Mouse (Mus musculus): ENCODE measurements at regions not wholly inside any gene's neighbourhood (a gene's known extent, or its start where the extent isn't known, plus 50 kb on each side); places are given as distances from the start of the nearest gene placed in this dataset.

DNA sequence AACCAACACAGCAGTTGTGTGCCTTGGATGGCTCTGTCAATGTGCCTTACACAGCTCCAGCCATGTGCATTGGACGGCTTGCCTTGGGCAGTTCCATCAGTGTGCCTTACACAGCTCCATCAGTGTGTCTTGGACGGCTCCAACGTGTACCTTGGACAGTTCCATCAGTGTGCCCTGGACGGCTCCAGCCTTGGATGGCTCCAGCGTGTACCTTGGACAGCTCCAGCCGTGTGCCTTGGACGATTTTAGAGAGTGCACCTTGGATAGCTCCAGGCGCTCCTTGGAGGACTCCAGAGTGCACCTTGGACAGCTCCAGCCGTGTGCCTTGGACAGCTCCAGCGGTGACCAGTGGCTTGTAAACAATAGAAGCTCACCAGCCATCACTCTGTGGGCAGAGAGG lies 321.7 kb upstream of the Kcnab2 start:
- WGBS: 13% methylated on average over 10 of the region's 10 CpGs
- ATAC-seq (ENCODE audit: insufficient number of reproducible peaks, low FRiP score, low TSS enrichment, low read depth): peak; percentile 91
- H3K9ac ChIP-seq (ENCODE audit: low read length): no peak overlapping the region

GRCm38 (mm10) chr4:152788431-152788830 lies 310.8 kb upstream of the Kcnab2 start:
- no peak for ATAC-seq (ENCODE audit: insufficient number of reproducible peaks, low FRiP score, low TSS enrichment, low read depth)
- H3K4me3 ChIP-seq (ENCODE audit: low read depth, low read length): no peak overlapping the region
- WGBS: 85% methylated on average over 7 of the region's 7 CpGs

More for the DNA sequence above, 321.7 kb upstream of the Kcnab2 start:
- DNase-seq (ENCODE audit: low spot score): peak; percentile 96
- Histone ChIP-seq H3K4me1 (ENCODE audit: control insufficient read depth, insufficient read depth, low read length) (no peaks in the 10 kb centered on the region), H3K4me3 (ENCODE audit: low read depth, low read length) (no peak overlapping the region), H3K27me3 (ENCODE audit: control insufficient read depth, insufficient read depth, low read length) (no peaks in the 10 kb centered on the region), H3K27ac (replicated peaks; ENCODE audit: low read depth, low read length) (no peak overlapping the region), H3K9me3 (ENCODE audit: control insufficient read depth, low read length) (no peaks in the 10 kb centered on the region), H3K4me2 (ENCODE audit: low read depth, severe bottlenecking) (no peak overlapping the region), H3K36me3 (ENCODE audit: control insufficient read depth, insufficient read depth, low read length) (no peaks in the 10 kb centered on the region)

GRCm38 (mm10) chr4:152784972-152785371 lies 307.3 kb upstream of the Kcnab2 start:
- WGBS: 91% methylated on average over 2 of the region's 2 CpGs
- no peak overlapping the region for H3K4me3 ChIP-seq (ENCODE audit: low read depth, low read length)
- H3K9me3 ChIP-seq (ENCODE audit: control insufficient read depth, low read length): no peaks in the 10 kb centered on the region
- H3K4me1 ChIP-seq (ENCODE audit: control insufficient read depth, insufficient read depth, low read length): no peaks in the 10 kb centered on the region
- H3K36me3 ChIP-seq (ENCODE audit: control insufficient read depth, insufficient read depth, low read length): no peaks in the 10 kb centered on the region
- H3K4me2 ChIP-seq (ENCODE audit: low read depth, severe bottlenecking): no peak overlapping the region
- DNase-seq (ENCODE audit: low spot score) (no peak), ATAC-seq (ENCODE audit: insufficient number of reproducible peaks, low FRiP score, low TSS enrichment, low read depth) (no peak)
- no peak overlapping the region for H3K27ac ChIP-seq (replicated peaks; ENCODE audit: low read depth, low read length)
- H3K9ac ChIP-seq (ENCODE audit: low read length): no peak overlapping the region
- no peaks in the 10 kb centered on the region for H3K27me3 ChIP-seq (ENCODE audit: control insufficient read depth, insufficient read depth, low read length)

More at GRCm38 (mm10) chr4:152788431-152788830, 310.8 kb upstream of the Kcnab2 start:
- H3K9me3 ChIP-seq (ENCODE audit: control insufficient read depth, low read length): no peaks in the 10 kb centered on the region
- no peak for DNase-seq (ENCODE audit: low spot score)
- no peaks in the 10 kb centered on the region for H3K4me1 ChIP-seq (ENCODE audit: control insufficient read depth, insufficient read depth, low read length)
- no peaks in the 10 kb centered on the region for H3K27me3 ChIP-seq (ENCODE audit: control insufficient read depth, insufficient read depth, low read length)
- no peak overlapping the region for H3K27ac ChIP-seq (replicated peaks; ENCODE audit: low read depth, low read length)
- no peak overlapping the region for H3K9ac ChIP-seq (ENCODE audit: low read length)
- no peak overlapping the region for H3K4me2 ChIP-seq (ENCODE audit: low read depth, severe bottlenecking)
- no peaks in the 10 kb centered on the region for H3K36me3 ChIP-seq (ENCODE audit: control insufficient read depth, insufficient read depth, low read length)

DNA sequence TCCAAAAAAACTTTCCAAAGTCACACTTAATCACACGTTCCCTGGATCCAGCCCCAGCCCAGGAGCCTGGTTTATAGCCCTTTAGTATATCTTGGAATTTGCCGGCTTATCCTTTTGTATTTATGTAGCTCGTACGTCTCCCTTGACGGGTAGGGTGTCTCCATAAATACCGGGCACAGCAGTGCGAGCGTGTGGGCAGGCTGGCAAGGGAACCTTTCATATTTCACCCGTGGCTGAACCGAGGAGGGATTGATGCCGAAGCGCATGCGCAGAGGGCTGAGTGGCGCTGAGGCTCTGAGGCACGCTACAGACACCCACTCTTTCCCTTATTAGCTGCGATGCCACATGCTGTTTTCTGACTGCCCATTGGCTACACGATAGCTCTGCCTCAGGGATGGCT lies 301.9 kb upstream of the Kcnab2 start:
- Histone ChIP-seq H3K27me3 (ENCODE audit: control insufficient read depth, insufficient read depth, low read length) (no peaks in the 10 kb centered on the region), H3K9me3 (ENCODE audit: control insufficient read depth, low read length) (no peaks in the 10 kb centered on the region), H3K27ac (replicated peaks; ENCODE audit: low read depth, low read length) (no peak overlapping the region), H3K4me3 (ENCODE audit: low read depth, low read length) (no peak overlapping the region), H3K4me2 (ENCODE audit: low read depth, severe bottlenecking) (no peak overlapping the region), H3K9ac (ENCODE audit: low read length) (no peak overlapping the region), H3K4me1 (ENCODE audit: control insufficient read depth, insufficient read depth, low read length) (no peaks in the 10 kb centered on the region), H3K36me3 (ENCODE audit: control insufficient read depth, insufficient read depth, low read length) (no peaks in the 10 kb centered on the region)
- no peak for DNase-seq (ENCODE audit: low spot score)
- WGBS: 87% methylated on average over 17 of the region's 17 CpGs
- ATAC-seq (ENCODE audit: insufficient number of reproducible peaks, low FRiP score, low TSS enrichment, low read depth): no peak

DNA sequence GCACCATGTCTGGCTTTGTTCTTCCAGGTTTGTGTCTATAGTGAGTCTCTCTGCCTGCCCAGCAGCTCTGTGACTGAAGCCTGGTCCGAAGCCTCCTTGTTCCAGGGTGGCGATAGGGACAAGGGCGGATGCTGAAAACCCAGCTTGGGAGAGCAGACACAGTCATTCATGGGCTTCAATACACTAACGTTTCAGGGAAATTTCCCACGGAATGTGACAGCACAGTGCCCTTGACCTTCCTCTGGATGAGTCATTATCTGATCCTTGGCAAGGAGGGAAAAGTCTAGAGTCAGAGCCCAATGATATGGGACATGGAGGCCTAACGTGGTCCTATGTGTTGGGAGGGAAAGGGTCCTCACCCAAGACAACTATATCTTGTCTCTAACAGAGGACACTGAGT lies 298.1 kb upstream of the Kcnab2 start:
- Histone ChIP-seq H3K27me3 (ENCODE audit: control insufficient read depth, insufficient read depth, low read length) (no peaks in the 10 kb centered on the region), H3K4me2 (ENCODE audit: low read depth, severe bottlenecking) (no peak overlapping the region), H3K4me3 (ENCODE audit: low read depth, low read length) (no peak overlapping the region), H3K9me3 (ENCODE audit: control insufficient read depth, low read length) (no peaks in the 10 kb centered on the region), H3K27ac (replicated peaks; ENCODE audit: low read depth, low read length) (no peak overlapping the region), H3K4me1 (ENCODE audit: control insufficient read depth, insufficient read depth, low read length) (no peaks in the 10 kb centered on the region), H3K9ac (ENCODE audit: low read length) (no peak overlapping the region), H3K36me3 (ENCODE audit: control insufficient read depth, insufficient read depth, low read length) (no peaks in the 10 kb centered on the region)
- 85% methylated on average over 6 of the region's 6 CpGs for WGBS
- no peak for DNase-seq (ENCODE audit: low spot score)
- no peak for ATAC-seq (ENCODE audit: insufficient number of reproducible peaks, low FRiP score, low TSS enrichment, low read depth)

DNA sequence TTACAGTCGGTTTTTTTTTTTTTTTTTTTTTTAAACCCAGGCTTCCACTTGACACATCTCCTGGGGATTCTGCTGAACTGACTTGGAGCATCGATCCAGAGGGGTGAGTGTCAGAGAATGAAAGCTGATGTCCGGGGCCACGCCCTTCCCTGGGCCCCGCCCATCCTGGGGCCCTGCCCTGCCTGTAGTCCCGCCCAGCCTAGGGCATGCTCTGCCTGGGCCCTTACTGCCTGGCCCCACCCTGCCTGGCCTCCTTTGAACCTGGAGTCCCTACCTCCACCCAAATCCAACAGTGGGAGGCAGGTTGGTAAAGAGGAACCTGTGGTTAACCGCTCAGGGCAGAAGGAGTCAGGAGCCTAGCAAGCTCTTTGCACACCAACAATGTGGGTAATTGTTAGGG lies 293.7 kb upstream of the Kcnab2 start:
- ATAC-seq (ENCODE audit: insufficient number of reproducible peaks, low FRiP score, low TSS enrichment, low read depth) (no peak), DNase-seq (ENCODE audit: low spot score) (no peak)
- Histone ChIP-seq H3K9me3 (ENCODE audit: control insufficient read depth, low read length) (no peaks in the 10 kb centered on the region; the same call in 1 of the 2 replicates), H3K4me1 (ENCODE audit: control insufficient read depth, insufficient read depth, low read length) (no peaks in the 10 kb centered on the region), H3K27me3 (ENCODE audit: control insufficient read depth, insufficient read depth, low read length) (no peaks in the 10 kb centered on the region), H3K9ac (ENCODE audit: low read length) (no peak overlapping the region), H3K4me3 (ENCODE audit: low read depth, low read length) (no peak overlapping the region), H3K4me2 (ENCODE audit: low read depth, severe bottlenecking) (no peak overlapping the region), H3K27ac (replicated peaks; ENCODE audit: low read depth, low read length) (no peak overlapping the region), H3K36me3 (ENCODE audit: control insufficient read depth, insufficient read depth, low read length) (no peaks in the 10 kb centered on the region)
- WGBS: 77% methylated on average over 7 of the region's 7 CpGs

DNA sequence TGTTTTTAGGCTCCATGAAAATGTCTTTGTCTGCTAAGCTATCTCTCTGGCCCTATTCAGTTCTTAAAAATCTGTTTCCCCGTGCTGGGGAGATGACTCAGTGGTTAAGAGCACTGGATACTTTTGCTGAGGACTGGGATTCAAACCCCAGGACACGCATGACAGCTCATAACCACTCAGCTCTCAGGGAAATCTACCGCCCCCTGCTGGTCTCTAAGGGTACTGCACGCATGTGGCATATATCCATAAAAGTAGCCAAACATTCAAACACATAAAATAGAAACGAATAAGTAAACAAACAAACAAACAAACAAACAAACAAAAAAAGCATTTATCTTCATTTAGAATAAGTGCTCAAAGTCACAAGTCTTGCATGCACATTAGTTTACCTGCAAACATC lies 289.7 kb upstream of the Kcnab2 start:
- Histone ChIP-seq H3K9ac (ENCODE audit: low read length) (no peak overlapping the region), H3K4me2 (ENCODE audit: low read depth, severe bottlenecking) (no peak overlapping the region), H3K4me3 (ENCODE audit: low read depth, low read length) (no peak overlapping the region), H3K36me3 (ENCODE audit: control insufficient read depth, insufficient read depth, low read length) (no peaks in the 10 kb centered on the region), H3K9me3 (ENCODE audit: control insufficient read depth, low read length) (no peaks in the 10 kb centered on the region; the same call in 1 of the 2 replicates), H3K4me1 (ENCODE audit: control insufficient read depth, insufficient read depth, low read length) (peaks cover 9% of the 10 kb centered on the region), H3K27ac (replicated peaks; ENCODE audit: low read depth, low read length) (no peak overlapping the region), H3K27me3 (ENCODE audit: control insufficient read depth, insufficient read depth, low read length) (no peaks in the 10 kb centered on the region)
- WGBS: 81% methylated on average over 5 of the region's 5 CpGs
- DNase-seq (ENCODE audit: low spot score): no peak
- no peak for ATAC-seq (ENCODE audit: insufficient number of reproducible peaks, low FRiP score, low TSS enrichment, low read depth)

DNA sequence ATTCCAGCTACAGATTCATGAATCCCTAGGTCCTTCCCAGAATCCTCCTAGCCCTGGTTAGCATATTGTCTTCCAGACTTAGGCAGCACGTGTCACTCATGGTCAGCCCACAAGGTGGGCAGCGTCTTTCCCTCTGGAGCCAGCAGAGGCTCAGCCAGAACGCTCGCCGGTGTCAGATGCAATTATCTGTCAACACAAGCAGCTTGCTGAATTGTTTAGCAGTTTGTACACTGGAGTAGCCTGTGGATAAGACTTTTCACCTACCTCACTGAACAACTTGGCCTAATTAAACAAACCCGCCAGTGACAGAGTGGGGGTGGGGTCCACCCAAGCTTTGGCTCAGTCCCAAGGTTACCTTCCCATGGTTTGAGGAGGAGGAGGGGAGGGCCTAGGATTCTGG lies 285.4 kb upstream of the Kcnab2 start:
- Histone ChIP-seq H3K4me1 (ENCODE audit: control insufficient read depth, insufficient read depth, low read length) (peaks cover 9% of the 10 kb centered on the region), H3K36me3 (ENCODE audit: control insufficient read depth, insufficient read depth, low read length) (no peaks in the 10 kb centered on the region), H3K4me2 (ENCODE audit: low read depth, severe bottlenecking) (no peak overlapping the region), H3K9me3 (ENCODE audit: control insufficient read depth, low read length) (no peaks in the 10 kb centered on the region; the same call in 1 of the 2 replicates), H3K27me3 (ENCODE audit: control insufficient read depth, insufficient read depth, low read length) (no peaks in the 10 kb centered on the region), H3K9ac (ENCODE audit: low read length) (no peak overlapping the region), H3K4me3 (ENCODE audit: low read depth, low read length) (no peak overlapping the region), H3K27ac (replicated peaks; ENCODE audit: low read depth, low read length) (no peak overlapping the region)
- DNase-seq (ENCODE audit: low spot score) (no peak), ATAC-seq (ENCODE audit: insufficient number of reproducible peaks, low FRiP score, low TSS enrichment, low read depth) (no peak)
- WGBS: 49% methylated on average over 6 of the region's 6 CpGs

DNA sequence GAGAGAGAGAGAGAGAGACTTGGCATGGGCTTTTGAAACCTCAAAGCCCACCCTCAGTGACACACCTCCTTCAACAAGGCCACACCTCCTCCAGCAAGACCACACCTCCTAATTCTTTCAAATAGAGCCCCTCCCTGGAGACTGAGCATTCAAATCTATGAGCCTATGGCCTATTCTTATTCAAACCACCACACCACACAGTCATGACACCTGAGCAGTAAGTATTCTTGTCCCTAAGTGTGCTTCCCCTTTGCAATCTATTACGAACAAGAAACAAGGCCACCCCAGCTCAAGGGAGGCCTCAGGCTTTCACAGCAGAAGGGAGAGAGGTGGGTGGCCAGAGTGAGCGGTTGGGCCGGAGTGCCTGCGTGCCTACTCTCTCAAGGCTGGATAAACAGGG lies 284.9 kb upstream of the Kcnab2 start:
- WGBS: 53% methylated on average over 4 of the region's 4 CpGs
- H3K9me3 ChIP-seq (ENCODE audit: control insufficient read depth, low read length): no peaks in the 10 kb centered on the region; the same call in 1 of the 2 replicates
- no peaks in the 10 kb centered on the region for H3K27me3 ChIP-seq (ENCODE audit: control insufficient read depth, insufficient read depth, low read length)
- ATAC-seq (ENCODE audit: insufficient number of reproducible peaks, low FRiP score, low TSS enrichment, low read depth) (peak; percentile 21; the same call in 1 of the 2 replicates), DNase-seq (ENCODE audit: low spot score) (no peak)
- H3K27ac ChIP-seq (replicated peaks; ENCODE audit: low read depth, low read length): no peak overlapping the region
- no peaks in the 10 kb centered on the region for H3K36me3 ChIP-seq (ENCODE audit: control insufficient read depth, insufficient read depth, low read length)
- no peak overlapping the region for H3K4me2 ChIP-seq (ENCODE audit: low read depth, severe bottlenecking)
- H3K4me1 ChIP-seq (ENCODE audit: control insufficient read depth, insufficient read depth, low read length): peaks cover 9% of the 10 kb centered on the region
- H3K4me3 ChIP-seq (ENCODE audit: low read depth, low read length): no peak overlapping the region
- no peak overlapping the region for H3K9ac ChIP-seq (ENCODE audit: low read length)
